Mouse (Mus musculus): ENCODE measurements around the gene Ccdc42. TPM values are rescaled to one million over a fixed set of nuclear protein-coding genes. Genes with fewer than 3 reads are reported as not detected.
A peak's percentile ranks its signal among the peaks of the same experiment; 100 is the strongest.

Ccdc42 gene
- total RNA-seq, 2 experiments from 2014 or later: 1.1 to 1.6 TPM

DNA sequence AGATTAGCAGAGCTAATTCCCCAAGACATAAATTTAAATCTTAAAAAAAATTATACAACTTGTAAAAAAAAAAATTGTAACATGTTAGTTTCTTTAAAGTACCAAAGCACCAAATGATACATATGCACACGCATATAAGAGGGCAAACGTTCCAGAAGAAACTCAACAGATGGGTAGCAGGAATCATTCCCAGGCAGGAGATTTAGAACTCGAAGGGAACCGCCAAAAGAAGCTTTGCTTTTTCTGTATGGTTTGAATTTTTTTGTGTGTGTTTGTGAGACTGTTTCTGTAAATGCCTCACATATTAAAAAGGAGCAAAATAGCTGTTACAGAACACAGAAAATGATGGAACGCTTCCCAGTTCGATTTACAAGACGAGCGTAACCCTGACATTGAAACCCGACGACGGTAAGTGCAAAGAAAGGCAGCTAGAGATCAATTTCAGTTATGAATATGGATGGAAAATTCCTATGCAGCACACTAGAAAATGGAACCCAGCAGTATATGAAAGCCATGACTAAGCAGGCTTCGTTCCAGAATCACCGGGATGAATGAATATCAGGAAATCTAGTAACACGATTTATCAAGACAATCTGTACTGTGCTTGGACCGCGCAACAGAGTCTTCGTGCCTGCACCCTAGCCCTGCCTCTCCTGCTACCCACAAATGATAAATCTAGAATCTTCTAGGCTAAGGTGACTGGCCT lies 44.9 kb downstream of the Ccdc42 start:
- DNase-seq (ENCODE audit: low spot score in 2 of 2): peak; percentile 43 to 75
- intact Hi-C loops (cut with DNase I): no loop called here

DNA sequence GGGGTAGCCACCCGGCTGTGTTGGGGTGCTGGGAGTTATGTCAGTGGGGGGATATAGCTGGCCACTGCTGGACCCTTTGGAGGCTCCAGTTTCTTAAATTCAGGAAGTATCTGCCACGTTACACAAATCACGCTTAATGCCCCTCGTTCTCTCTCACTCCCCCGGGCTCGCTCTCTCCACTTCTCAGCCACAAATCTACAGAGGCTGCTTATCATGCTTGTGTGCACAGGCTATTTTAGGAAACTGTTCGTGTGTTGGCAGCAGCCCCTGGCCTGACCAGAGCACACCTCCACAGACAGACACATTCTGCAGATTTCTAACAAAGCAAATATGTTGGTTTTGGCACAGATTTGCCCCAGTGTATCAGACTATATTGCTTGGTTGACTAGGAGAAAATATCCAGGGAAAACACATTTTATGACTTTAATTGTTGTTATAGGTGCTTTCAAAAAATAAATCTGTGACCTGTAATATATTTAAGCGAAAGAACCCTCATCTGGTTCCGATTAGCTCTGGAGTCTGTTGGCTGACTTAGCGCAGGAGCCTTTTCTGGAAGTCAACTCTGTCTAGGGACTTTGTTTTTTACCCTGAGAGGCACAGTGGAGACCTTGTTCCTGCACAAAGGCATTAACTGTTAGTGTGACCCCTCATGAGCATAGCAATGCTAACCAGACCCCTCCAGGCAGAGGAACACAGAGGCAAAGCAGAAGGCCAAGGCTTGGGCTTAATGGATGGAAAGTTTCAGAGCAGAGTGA lies 51.2 kb downstream of the Ccdc42 start:
- intact Hi-C loops (cut with DNase I): no loop called here

DNA sequence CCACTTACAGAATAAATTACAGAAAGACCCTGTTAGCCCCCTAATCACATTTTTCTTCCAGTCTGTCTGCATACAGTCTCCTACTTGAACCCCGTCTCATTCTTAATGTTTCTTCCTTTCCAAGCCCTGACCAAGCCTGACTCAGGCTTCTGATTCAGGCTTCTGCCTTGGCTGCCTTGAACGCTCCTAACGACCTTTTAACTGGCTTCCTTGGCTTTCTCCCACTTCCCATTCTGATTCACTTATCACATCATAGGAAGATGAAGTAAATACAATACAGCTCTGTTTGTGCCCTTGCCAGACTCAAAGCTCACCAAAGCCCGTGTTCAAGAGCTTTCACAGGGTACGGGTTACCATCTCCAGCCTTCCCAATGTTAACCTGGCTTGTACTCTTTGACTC lies 54.5 kb downstream of the Ccdc42 start:
- no peak for DNase-seq (ENCODE audit: low spot score in 2 of 2)
- intact Hi-C loops (cut with DNase I): no loop called here

More for the DNA sequence above, 51.2 kb downstream of the Ccdc42 start:
- DNase-seq (ENCODE audit: low spot score in 2 of 2): peak in 1 of 2 experiments; percentile 19

DNA sequence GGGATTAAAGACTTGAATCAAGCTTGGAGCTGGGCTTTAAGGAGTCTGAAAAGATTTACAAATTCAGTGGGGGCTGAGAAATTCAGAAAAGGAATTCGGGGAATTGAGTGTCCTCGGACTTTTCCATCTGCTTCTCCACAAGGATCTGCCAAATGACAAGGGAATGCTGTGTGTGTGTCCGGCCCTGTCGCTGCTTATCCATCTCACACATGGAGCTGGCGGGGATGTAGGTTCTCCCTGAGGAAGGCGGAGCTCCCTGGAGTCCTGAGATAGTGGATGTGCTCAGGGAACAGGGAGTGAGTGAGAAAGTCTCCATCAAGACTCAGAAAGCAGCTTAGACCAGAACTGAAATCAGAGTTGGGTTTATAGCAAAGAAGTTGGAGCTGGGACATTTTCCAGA lies 58.0 kb downstream of the Ccdc42 start:
- intact Hi-C loops (cut with DNase I): no loop called here

More for the DNA sequence above, 58.0 kb downstream of the Ccdc42 start:
- no peak for DNase-seq (ENCODE audit: low spot score in 2 of 2)

Other genes starting within 250 kb of the Ccdc42 start
- 1 to 10 TPM; 6.0 to 7.9 TPM for gene Ntn1, start 186.2 kb upstream of the Ccdc42 start, total RNA-seq (2021)
- gene Pik3r5, start 154.9 kb upstream of the Ccdc42 start, total RNA-seq (2021): 1 to 10 TPM; 2.1 to 4.2 TPM
- gene Pik3r6, start 84.0 kb upstream of the Ccdc42 start, total RNA-seq (2021): 1 to 10 TPM; 2.8 to 4.0 TPM
- not detected for gene Mfsd6l, start 30.8 kb upstream of the Ccdc42 start, total RNA-seq (2021)
- 100 to 1,000 TPM; 197 to 215 TPM for gene Myh10, start 104.5 kb downstream of the Ccdc42 start, total RNA-seq (2021)